Mouse (Mus musculus) spleen, adult 10 weeks (tissue): Measurements from ENCODE around the gene Utp6. TPM values are rescaled to one million over a fixed set of nuclear protein-coding genes. Genes with fewer than 3 reads are reported as not detected.

Experiments
- polyA plus RNA-seq: library from polyadenylated mRNA; stranded (reverse); fragments of 350-450 nt; fragmentation: Illumina TruSeq; extraction: RNeasy Lipid Tissue Mini Kit (QIAGEN cat#74804); gene quantifications from one replicate; pipeline ENCODE4 v1.2.3, GENCODE M21; 2015; ENCODE audit warnings: low replicate concordance; ENCODE audit not compliant: insufficient read depth

Gene Utp6
- 44.9 TPM for polyA plus RNA-seq

DNA sequence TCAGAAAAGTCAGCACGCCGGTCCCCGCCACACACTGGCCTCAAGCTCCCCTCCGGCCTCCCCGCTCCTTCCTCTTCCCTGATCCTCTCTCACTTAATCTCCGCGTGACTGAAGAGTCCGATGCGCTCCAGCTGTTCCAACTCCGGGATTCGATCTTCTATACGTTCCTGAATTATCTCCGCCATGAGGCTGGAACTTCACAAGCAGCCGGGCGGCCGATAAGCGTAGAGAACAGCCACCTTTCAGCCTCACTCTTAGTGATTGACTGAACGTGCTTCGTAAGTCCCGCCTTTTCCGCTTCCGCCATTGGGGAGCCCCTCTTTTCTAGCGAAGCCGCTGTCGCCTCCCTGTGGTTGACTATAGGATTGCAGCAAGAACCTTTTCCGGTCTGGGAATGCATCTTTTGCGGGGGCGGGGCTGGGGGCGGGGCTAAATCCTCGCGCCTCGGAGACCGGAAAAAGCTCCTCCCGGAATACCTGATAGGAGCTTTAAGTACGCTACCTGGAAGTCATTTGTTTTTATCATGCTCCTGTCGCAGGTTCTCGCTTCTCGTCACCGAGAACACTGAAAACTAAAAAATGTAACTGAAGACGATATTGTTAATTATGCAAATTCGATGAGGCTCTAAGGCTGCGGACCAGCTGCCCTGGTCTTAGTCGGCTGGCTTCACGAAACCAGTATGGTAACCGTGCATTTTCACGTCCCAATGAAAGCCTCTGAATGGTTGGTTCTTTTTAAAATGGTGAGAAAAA lies at the start of gene Utp6:
Gene Utp6, minus strand, starts transcription at position 266 of the 752 bp plus-strand sequence.

DNA sequence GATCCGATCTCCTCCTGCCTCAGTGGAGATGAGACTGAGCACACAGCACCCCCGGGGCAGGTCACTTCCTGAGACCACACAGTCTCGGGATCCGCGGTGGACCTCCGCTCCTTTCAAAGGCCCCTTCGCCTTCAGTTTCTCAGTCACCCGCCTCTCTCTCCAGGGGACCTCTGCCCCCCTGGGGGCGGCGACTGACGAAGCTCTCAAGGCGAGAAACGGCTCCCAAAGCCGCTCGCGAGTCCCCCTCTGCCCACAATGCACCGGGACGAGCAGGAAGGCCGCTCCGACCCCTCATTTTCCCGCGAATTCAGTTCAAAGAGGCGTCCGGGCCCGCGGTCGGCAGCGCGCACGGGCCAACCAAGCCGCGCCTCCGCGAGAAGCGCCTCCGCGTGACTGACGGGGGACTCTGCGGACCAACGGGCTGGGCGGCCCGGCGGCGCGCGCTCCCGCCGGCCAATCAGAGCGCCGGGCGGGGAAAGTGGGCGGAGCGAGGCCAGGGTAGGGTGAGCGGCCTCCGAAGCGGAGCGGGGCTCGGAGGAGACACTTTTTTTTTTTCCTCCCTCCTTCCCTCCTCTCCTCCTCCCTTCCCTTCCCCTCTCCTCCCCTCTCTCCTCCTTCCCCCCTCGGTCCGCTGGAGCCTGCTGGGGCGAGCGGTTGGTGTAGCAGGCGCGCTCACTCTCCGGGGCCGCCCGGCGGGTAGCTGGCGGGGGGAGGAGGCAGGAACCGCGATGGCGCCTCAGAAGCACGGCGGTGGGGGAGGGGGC lies 30.6 kb upstream of the Utp6 start, which contains the start of gene Suz12:
Gene Suz12, plus strand, starts transcription at position 515 of the 764 bp plus-strand sequence.

Other genes with a start within 250 kb of the Utp6 start
- 92.7 TPM for gene Suz12, start 30.7 kb upstream of the Utp6 start, polyA plus RNA-seq
- gene Crlf3, start 118.6 kb upstream of the Utp6 start, polyA plus RNA-seq = 242 TPM
- 10.3 TPM for gene Atad5, start 127.0 kb upstream of the Utp6 start, polyA plus RNA-seq
- 14.5 TPM for gene Tefm, start 179.8 kb upstream of the Utp6 start, polyA plus RNA-seq
- 27.5 TPM for gene Adap2, start 191.7 kb upstream of the Utp6 start, polyA plus RNA-seq
- 16.9 TPM for gene Rnf135, start 221.5 kb upstream of the Utp6 start, polyA plus RNA-seq
- 51.7 TPM for gene Rhot1, start 246.6 kb upstream of the Utp6 start, polyA plus RNA-seq